In the genomic region with DNA sequence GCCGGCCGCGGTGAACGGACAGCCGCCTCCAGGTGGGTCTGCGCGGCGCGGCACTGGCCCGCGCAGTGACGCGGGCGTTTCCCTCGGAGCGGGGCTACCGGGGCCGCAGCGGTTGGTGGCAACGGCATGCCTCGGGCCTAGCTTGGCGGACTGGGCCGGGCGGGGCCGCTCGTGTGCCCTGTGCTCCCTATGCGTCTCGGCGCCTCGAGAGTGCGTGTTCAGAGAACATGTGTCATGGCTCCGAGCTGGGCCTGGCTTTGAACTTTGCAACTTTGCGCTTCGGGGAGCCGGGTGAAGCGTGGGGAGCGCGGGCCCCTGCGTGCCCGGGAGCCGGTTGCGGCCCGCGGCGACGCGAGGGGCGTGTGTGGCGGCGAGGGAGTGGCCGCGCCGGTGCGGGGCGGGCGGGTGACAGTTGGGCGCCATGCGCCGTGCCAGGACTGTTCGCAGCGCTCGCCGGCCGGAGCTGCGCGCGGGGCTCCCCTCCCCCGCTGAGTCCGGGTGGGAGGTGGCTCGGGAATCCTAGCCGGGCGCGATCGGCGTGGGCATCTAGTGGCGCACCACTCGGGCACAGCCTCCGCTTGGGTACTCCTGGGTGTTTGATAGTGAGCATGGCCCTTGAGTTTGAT, we compare ENCODE assay signal across 8 mouse cellular contexts. TPM values are rescaled to one million over a fixed set of nuclear protein-coding genes. Genes with fewer than 3 reads are reported as not detected.
A peak's percentile ranks its signal among the peaks of the same experiment; 100 is the strongest.
DNase-seq lines count a peak whose midpoint lies in the region; ATAC-seq and TF ChIP-seq lines count a peak whose summit lies in the region.

No protein-coding gene starts in this region.

- WGBS in forebrain, embryonic 16.5 days: under 1% methylated on average over 67 of the region's 78 CpGs
- WGBS in lung, embryonic 16.5 days: under 1% methylated on average over 66 of the region's 78 CpGs

- peaks cover 14% of the 10 kb centered on the region for H3K36me3 ChIP-seq in G1E (replicated peaks)
- no peaks in the 10 kb centered on the region for H3K36me3 ChIP-seq in forebrain, embryonic 16.5 days (ENCODE audit: control insufficient read depth, insufficient read depth)
- H3K36me3 ChIP-seq in lung, embryonic 16.5 days (ENCODE audit: control insufficient read depth, insufficient read depth, low read length): no peaks in the 10 kb centered on the region

- DNase-seq in G1E (ENCODE audit: low spot score): peak; percentile 56
- DNase-seq in cerebellum, adult 18-20 months: peak; percentile 72 to 80
- peak; percentile 54 for DNase-seq in heart, postnatal 25 days (ENCODE audit: low spot score)
- DNase-seq in layer of hippocampus, adult 2 months (ENCODE audit: low spot score in 2 of 2): peak; percentile 70 to 71
- peak; percentile 80 for DNase-seq in testis, postnatal 14 days (ENCODE audit: low spot score)

- intact Hi-C loops in heart, postnatal 25 days (cut with DNase I): loop anchor here (2.0 to 5.0 kb wide), 3 partner anchors 47 to 158 kb away; a partner anchor contains a TSS

- no peaks in the 10 kb centered on the region for H3K9me3 ChIP-seq in G1E (replicated peaks)
- H3K9me3 ChIP-seq in forebrain, embryonic 16.5 days (ENCODE audit: control insufficient read depth, low read length): no peaks in the 10 kb centered on the region
- H3K9me3 ChIP-seq in lung, embryonic 16.5 days (ENCODE audit: control insufficient read depth, low read length): no peaks in the 10 kb centered on the region

- peak overlapping the region; percentile 53 for H3K4me2 ChIP-seq in forebrain, embryonic 16.5 days (ENCODE audit: low read length)
- peak overlapping the region; percentile 67 for H3K4me2 ChIP-seq in lung, embryonic 16.5 days (ENCODE audit: low read depth, low read length)

- peak overlapping the region; percentile 90 for H3K9ac ChIP-seq in forebrain, embryonic 16.5 days (replicated peaks; ENCODE audit: low read depth, low read length)
- H3K9ac ChIP-seq in lung, embryonic 16.5 days (ENCODE audit: low read length): peak overlapping the region; percentile 93

- no peaks in the 10 kb centered on the region for H3K27me3 ChIP-seq in G1E (ENCODE audit: insufficient read depth, low read length)
- no peaks in the 10 kb centered on the region for H3K27me3 ChIP-seq in forebrain, embryonic 16.5 days (replicated peaks; ENCODE audit: control insufficient read depth, insufficient read depth, low read length)
- H3K27me3 ChIP-seq in lung, embryonic 16.5 days (ENCODE audit: control insufficient read depth, insufficient read depth, low read depth, low read length): no peaks in the 10 kb centered on the region

- no peak for ATAC-seq in G1E (ENCODE audit: extremely low read depth, insufficient number of reproducible peaks, low FRiP score, poor library complexity, severe bottlenecking)
- ATAC-seq in forebrain, embryonic 16.5 days: peak; percentile 66
- ATAC-seq in lung, embryonic 16.5 days (ENCODE audit: low read depth): peak; percentile 63
- peak; percentile 14; the same call in 1 of the 2 replicates for ATAC-seq in neutrophil, adult 5-6 weeks (ENCODE audit: extremely low read depth, insufficient number of reproducible peaks, low FRiP score, poor library complexity, severe bottlenecking)

- no peak for TF ChIP-seq CTCF in G1E (IDR thresholded peaks at IDR 0.05; ENCODE audit: low read depth, low read length)
- no peak for TF ChIP-seq CTCF in layer of hippocampus, adult 2 months (conservative IDR thresholded peaks at IDR 0.05)

- peak overlapping the region; percentile 91 for H3K27ac ChIP-seq in forebrain, embryonic 16.5 days (ENCODE audit: low read length)
- peak overlapping the region; percentile 90 for H3K27ac ChIP-seq in layer of hippocampus, adult 2 months
- H3K27ac ChIP-seq in lung, embryonic 16.5 days (ENCODE audit: low read length): peak overlapping the region; percentile 88

- peaks cover 54% of the 10 kb centered on the region for H3K4me1 ChIP-seq in G1E (ENCODE audit: insufficient read depth, low read depth, low read length)
- peaks cover 22% of the 10 kb centered on the region for H3K4me1 ChIP-seq in forebrain, embryonic 16.5 days (replicated peaks; ENCODE audit: control insufficient read depth, insufficient read depth, low read length)
- H3K4me1 ChIP-seq in lung, embryonic 16.5 days (replicated peaks; ENCODE audit: control insufficient read depth, insufficient read depth, low read length): peaks cover 28% of the 10 kb centered on the region

- peak overlapping the region; percentile 98 for H3K4me3 ChIP-seq in G1E (ENCODE audit: low read depth, low read length)
- peak overlapping the region; percentile 83 for H3K4me3 ChIP-seq in forebrain, embryonic 16.5 days (replicated peaks; ENCODE audit: low read length)
- peak overlapping the region; percentile 85 for H3K4me3 ChIP-seq in layer of hippocampus, adult 2 months
- H3K4me3 ChIP-seq in lung, embryonic 16.5 days (ENCODE audit: low read length): peak overlapping the region; percentile 95

RNA-seq across cellular contexts. Expression of a gene that starts 0.8 kb away (rescaled TPM):
- total RNA-seq in G1E (2014; fragmentation: Nextera tagmentation) (184 and 189 TPM in 2 replicates), G1E (2017) (31.4 and 34.7 TPM in 2 replicates)
- 111 and 123 TPM in 2 replicates for polyA plus RNA-seq in G1E (2012)
- polyA plus RNA-seq in forebrain, embryonic 16.5 days (2015; fragmentation: Nextera tagmentation; extraction: Ambion mirVana): 17.5 and 18.5 TPM in 2 replicates
- 10 to 100 TPM; 52.1 to 53.0 TPM for total RNA-seq in heart, postnatal 25 days (2021)
- 10 to 100 TPM; 91.1 to 92.8 TPM for total RNA-seq in layer of hippocampus, adult 2 months (2021)
- polyA plus RNA-seq in lung, embryonic 16.5 days (2015; fragmentation: Nextera tagmentation; extraction: Ambion mirVana): 15.3 and 16.3 TPM in 2 replicates
- total RNA-seq in neutrophil, adult 5-6 weeks (2017): 37.7 and 42.5 TPM in 2 replicates
